Mouse (Mus musculus) ovary, adult 18-20 months (tissue): ENCODE data around the gene Alox12.

Experiments used
- DNase-seq: peaks from one replicate; pipeline ENCODE4 v3.0.0; 2022; ENCODE audit warnings: low spot score, mixed read lengths

The Alox12 gene

DNA sequence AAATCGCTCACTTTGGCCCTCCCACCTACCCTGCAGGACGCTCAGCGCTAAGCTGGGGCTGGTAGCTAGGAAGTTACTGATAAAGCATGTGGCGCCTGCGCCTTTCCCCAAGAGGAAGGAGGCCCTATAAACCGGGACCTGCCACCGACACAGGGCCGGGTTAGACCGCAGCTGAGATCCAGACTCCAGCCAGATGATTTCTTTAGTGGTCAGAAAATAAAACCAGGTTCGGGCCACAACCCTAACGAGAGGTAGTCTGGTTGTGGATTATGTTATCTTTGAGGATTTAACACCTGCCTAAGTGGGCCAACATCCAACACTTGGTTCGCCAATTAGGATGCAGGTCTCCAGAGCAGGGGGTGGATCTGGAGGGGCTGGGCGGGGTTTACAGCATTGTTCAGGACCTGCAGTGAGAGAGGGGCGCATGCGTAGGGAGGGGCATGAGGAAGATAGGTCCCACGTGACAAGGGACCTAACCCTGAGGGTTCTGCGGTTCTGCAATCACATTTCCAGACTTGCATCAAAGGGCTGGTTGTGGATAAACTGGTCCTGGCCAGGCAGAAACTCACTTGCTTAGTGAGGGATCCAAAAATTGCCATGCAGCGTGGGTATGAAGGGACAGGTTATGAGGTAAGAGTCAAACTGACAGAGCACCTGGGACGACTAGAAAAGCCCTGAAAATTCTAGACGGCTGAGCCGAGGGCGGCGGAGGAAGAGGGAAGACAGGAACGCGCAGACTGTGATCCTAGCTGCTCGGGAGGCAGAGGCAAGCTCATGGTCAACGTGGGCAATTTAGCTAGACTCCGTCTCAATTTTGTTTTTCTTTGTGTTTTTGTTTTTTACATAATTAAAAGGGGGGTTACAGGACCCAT lies 34.2 kb downstream of the Alox12 start, which contains the start of gene Slc16a13:
Gene Slc16a13 (minus strand): TSS at position 334 of the 872 bp plus-strand sequence.
- DNase-seq = peak; percentile 94

DNA sequence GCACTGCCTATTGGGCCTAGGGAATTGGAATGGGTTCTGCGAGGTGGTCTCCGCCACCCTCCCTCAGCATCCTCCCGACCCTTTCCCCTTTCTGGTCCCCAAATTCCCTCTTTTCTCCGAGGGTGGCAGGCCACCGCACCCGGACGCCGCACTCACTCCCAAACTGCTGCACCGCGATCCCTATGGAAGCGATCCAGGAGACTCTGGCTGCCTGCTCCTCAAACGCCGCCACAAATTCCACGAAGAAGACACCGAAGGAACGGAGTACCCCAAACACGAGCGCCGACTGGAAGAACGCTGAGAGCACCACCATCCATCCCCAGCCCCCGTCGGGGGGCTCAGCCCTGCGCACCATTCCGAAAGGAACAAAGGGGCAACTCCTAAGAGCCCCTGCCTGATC lies 34.8 kb downstream of the Alox12 start:
- DNase-seq = no peak

DNA sequence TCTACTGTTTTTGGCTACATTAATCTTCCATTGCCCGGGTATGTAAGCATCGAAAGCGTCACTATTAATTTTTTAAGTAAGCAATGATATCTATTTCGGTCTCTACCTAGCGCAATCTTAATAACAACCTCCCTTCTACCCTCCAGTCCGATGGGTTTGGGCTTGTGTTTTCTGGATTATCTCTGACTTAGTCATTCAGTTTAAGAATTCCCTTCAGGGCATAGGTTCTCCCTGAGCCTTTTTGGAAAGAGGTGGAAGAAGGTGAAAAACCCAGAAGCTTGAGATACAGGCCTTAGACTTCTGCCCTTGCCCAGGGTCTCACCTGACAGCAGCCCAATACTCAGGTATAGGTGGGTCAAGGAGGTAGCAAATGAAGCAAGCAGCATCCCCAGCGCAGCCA lies 35.3 kb downstream of the Alox12 start:
- DNase-seq = no peak

DNA sequence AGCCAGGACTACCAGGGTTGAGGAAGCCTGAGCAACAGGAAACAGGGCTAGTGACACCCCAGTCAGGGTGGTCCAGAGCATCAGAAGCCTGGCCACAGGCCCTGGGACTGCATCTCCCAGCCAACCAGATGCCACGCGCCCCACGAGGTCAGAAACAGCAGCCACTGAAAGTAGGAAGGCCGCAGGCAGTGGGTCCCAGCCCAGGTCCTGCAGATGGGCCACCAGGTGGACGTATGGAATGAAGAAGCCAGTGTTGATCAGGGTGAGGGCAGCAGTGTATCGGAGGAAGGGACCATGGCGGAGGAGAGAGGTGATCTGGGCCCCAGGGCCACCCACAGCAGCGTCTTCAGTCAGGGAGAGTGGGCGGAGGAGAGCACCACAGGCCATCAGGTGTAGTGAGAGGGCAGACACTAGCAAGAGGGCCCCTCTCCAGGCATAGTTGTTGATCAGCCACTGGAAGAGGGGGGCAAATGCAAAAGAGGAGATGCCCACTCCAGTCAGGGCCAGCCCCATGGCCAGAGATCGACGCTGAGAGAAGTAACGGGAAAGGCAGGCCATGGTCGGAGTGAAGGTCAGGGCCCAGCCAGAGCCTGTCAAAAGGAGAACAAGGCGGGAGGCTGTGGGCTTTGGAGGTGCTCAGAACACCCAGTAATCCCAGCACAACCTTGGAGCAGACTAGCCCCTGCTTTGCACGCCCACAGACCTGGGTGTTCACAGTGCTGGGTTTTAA lies 36.2 kb downstream of the Alox12 start:
- no peak for DNase-seq

DNA sequence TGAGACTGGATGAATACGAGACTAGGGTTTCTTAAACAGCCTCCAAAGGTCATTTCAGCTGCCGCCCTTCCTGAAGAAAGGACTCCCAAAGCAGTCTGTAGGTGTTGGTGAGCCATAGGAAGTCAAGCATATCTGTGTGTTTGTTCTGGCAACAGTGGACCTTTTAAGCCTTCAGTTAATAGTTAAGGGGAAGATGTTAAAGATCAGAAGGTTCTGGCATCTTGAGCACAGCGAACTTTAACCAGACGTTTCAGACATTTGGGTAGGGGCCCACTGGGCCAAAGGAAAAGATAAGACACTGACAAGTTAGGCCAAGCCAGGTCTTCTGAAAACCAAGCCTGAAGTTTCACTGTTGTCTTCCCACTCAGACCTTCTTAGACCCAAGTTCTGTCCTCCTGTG lies 37.1 kb downstream of the Alox12 start:
- DNase-seq = no peak

DNA sequence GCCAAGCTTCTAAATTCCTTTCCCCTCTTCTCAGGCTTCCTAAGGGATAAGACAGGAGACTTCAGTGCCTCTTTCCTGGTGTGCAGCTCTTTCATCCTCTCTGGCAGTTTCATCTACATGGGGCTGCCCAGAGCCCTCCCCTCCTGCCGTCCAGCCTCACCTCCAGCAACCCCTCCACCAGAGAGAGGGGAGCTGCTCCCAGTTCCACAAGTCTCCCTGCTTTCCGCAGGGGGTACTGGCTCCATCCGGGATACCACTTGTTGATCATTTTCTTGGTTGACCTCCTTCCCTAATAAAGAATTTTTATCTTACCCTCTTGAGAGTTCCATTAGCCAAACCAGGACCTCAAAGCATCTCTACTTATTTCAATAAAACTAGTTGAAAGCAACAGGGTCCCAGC lies 39.0 kb downstream of the Alox12 start:
- no peak for DNase-seq

DNA sequence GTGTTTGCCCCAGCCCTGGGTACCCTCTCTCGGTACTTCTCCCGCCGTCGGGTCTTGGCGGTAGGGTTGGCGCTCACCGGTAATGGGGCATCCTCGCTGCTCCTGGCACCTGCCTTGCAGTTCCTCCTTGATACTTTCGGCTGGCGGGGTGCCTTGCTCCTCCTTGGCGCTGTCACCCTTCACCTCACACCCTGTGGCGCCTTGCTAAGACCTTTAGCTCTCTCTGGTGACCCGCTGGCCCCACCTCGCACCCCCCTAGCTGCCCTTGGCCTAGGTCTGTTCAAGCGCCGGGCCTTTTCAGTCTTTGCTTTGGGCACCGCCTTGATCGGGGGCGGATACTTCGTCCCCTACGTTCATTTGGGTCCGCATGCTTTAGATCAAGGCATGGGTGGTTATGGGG lies 39.9 kb downstream of the Alox12 start:
- DNase-seq = no peak

DNA sequence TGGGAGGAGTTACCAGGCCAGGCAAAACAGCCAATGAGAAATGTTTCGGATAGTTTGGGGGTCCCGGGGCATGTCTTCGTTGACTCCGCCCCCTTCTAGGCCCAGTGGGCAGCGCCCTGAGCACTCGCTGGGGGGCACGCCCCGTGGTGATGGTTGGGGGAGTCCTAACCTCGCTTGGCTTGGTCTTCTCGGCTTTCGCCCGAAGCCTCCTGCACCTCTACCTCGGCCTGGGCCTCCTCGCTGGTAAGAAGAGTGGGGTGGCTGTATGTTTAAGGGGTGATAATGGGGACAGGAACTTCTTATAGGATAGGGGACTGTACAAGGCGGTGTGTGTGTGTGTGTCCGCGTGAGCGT lies 40.3 kb downstream of the Alox12 start:
- DNase-seq = no peak

DNA sequence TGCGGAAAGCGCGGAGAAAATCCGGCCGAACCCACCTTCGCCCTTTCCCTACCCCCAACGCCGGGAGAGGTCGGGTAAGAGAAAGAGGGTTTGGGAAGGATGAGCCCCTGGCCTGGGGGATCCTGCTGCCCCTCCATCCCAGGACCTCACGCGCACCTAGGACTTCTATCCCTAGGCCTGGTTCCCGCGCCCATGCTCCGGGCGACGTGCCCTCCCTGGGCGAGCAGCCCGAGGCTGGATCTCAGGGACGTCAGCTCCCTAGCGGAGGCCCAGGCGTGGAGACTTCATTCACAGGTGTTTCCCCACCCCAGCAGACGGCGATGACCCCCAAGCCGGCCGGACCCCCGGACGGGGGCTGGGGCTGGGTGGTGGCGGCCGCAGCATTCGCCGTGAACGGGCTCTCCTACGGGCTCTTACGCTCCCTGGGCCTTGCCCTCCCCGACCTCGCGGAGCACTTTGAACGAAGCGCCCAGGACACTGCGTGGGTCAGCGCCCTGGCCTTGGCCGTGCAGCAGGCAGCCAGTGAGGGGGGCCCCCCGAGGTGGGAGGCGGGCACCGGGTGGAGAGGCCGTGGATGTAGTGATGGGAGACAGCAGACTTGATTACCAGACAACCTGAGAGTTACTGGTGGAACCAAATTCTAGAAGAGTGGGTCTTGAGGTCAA lies 40.8 kb downstream of the Alox12 start:
- DNase-seq = no peak

DNA sequence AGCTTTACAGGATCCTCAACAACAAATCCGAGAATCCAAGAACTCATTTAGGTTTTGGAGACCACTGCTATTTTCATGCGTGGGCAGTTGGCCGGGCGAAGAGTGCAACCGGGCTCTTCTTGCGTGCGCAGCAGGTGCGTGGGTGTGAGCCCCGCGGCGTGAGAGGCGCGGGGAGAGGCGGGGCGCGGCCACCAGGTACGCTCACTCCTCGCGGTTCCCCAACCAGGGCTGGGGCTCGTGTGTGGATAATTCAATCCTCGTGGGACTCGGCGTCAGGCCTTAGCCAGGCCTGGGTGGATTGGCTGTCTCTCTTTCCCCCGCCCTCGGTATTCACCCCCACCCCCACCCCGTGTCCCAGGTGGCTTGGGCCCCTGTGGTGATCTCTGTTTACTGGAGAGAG lies 41.4 kb downstream of the Alox12 start:
- DNase-seq = no peak

DNA sequence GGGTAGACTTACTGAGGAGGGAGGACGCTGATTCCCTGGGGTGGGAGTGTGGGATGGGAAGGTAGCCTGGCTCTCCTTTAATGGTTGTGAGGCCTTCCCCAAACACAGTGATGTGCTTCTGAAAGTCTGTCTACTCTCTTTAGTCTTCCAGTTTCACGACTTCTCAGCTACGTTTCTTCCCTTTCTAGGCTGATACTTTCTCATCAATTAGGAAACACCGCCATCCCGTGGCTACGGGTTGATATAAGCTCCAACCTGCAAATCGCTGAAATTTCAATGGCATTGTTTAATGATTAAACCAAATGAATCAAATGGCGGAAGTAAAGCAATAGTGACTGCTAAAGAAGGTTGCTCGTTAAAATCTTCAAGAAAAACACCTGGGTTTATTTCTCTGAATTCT lies 42.3 kb downstream of the Alox12 start:
- no peak for DNase-seq

DNA sequence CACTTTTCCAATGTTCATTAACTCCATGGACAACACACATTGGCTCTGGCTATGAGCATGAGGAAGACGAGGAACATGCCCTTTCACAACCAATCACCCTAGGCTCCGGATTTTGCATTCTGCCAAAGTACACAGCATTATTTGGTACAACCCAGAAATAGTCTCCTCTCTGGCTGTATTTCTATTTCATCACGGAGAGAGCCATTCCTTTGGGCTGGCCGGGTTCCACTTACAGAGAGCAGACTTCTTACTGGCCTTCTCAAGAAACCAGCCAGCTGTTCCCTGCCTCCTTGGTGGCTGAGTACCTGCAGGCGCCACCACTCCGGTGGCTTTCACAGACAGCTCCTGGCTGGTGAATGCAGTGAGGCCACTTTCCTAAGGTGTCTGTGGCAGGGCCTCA lies 42.7 kb downstream of the Alox12 start, which contains the start of gene Slc16a11:
Gene Slc16a11 (plus strand): TSS at position 330 of the 400 bp plus-strand sequence.
- DNase-seq = no peak

DNA sequence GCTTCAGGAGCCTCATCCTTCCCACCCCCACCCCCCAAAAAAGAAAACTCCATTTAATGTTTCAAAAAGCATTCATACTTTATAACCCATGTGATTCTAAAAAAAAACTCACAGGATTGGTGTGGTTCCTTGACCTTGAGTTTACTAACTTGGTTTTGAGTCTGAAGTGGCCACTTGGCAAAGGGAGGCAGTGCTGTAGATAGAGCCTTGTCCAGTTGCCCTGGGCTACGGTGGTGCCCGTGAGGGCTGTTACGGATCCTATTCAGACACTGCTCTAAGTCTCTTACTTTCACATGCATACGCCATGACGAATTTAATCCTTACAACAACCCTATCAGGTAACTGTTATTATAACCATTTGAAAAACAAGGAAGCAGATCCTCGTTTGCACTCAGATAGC lies 43.2 kb downstream of the Alox12 start:
- no peak for DNase-seq

DNA sequence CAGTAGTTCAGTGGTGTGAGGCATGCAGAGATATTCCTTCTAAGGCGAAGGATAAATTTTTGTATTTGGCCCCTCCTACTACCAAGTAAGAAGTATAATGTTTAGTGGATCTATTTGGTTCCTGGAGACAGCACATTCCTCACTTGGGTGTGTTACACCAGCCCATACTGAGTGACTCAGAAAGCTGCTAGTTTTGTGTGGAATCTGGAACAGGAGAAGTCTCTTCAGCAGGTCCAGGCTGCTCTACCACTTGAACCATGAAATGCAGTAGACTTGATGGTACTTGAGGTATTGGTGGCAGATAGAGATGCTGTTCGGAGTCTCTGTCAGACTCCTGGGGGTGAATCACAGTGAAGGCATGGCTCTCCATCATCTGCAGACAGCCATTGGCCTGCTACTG lies 44.5 kb downstream of the Alox12 start:
- no peak for DNase-seq

DNA sequence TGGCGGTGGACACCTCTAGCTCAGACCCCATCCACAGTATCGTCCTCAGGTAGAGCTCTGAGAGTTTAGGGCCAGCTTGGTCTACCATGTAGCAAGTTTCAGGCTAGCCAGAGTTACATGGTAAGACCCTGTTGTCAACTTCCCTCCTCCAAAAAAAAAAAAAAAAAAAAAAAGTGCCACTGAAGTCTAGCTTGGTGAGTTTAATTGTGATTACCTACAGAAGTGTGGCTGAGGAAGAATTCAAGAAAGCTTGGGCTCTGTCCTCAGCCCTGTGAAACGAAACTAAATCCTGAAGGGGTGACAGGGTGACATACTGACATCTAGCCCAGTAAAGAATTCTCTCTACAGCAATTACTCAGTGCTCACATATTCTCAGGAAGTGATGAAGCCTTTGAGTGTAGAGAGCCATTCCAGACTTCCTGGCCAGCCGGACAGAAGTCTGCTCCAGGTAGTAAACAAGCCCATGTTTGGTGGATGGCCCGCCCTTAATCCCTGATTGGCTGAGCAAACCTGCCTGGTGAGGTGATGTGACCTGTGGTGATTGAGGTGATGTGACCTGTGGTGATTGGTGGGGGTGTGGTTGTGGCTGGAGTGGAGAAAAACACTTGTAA lies 46.3 kb downstream of the Alox12 start:
- no peak for DNase-seq

DNA sequence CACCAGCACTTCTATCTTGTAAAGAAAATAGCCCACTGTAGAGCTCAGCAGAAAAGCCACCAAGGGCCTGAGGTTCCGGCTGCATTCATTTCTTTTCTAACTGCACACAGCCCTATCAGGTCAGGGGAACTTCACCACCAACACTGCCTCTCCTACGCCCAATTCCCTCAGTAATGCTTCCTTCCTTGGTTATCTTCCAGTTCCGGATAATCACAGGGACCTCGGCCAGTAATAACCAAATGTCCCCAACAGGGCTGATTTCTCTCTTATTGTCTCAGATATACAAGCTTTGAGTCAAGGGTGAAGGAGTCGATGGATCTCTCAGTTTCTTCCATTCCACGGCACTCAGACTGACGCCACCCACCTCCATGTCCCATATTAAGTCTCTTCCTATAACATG lies 47.9 kb downstream of the Alox12 start:
- no peak for DNase-seq

DNA sequence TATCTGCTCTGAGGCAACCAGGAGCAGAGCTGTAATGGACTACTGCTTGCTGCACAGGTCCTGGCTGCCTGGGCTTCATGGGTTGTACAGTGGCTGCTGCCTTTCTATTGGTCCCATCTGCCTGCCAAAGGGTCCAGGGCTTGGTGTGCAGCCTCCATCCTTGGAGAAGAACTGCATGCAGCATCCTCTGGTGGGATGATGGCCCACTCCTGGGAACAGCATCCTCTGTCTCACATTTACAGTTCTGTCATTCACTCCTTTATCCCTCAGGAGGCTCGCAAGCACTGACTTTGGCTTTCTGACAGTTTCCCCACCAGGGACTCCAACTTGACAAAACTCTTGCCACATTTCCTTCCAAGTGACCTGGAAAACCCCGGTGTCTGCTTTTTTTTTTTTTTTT lies 48.4 kb downstream of the Alox12 start:
- no peak for DNase-seq

DNA sequence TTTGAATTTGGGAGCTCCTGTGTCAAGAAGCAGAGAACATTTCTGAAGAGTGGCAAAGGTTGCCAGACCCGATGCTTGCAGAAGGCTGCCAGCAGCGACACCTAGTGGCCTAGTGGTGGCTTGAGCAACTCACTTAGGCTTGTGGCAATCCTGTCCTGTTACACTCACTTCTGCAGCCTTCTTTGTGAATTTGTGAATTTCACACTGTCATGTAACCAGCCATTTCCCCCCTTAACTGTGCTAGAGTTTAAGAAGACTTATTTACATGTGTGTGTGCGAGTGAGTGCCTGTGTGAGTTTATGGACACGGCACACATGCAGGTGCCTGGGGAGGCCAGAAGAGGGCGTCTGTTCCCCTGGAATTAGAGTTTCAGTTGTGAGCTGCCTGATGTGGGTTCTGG lies 53.5 kb downstream of the Alox12 start:
- DNase-seq = peak; percentile 67

DNA sequence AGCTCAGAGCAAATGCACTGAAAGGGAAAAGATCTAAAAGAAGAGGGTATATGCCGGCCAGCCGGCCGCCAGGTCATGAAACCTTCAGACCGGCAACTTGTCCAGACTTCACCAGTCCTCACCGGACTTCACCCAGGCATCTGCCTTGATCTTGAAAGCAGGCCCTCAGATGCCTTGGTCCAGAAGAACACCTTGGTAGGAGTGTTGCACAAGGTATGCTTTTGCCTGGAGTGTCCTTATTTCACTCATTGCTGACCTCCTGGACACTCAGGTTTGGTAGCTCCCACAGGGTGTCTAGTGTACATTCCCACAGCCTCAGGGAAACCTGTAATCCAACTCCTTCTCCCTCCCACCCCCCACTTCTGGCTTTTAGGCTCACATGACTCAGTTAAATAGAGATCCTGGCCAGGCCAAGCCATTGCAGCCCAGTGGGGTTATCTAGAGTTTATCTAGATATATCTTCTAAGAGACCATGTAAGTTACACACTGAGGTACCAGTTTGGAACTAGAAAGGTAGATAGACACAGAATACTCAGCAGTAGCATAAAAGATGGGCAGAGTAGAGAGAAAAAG lies 55.0 kb downstream of the Alox12 start:
- no peak for DNase-seq

DNA sequence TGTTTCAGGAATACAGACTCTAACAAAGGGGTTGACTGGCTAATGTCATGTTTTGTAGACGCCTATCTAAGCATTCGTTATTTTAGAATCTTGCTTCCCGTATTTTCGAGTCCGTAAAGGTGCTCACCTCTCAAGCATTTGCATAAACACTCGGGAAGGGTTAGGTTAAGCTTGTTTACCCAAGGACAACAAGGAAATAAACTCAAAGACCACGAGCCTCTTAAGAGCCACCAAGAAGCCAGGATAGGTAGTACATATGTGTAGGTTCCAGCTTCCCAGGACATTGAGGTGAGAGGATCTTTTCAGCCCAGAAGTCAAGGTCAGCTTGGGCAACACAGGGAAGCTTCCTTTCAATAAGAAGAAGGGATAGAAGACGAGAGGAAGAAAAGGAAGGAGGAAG lies 56.0 kb downstream of the Alox12 start:
- no peak for DNase-seq

DNA sequence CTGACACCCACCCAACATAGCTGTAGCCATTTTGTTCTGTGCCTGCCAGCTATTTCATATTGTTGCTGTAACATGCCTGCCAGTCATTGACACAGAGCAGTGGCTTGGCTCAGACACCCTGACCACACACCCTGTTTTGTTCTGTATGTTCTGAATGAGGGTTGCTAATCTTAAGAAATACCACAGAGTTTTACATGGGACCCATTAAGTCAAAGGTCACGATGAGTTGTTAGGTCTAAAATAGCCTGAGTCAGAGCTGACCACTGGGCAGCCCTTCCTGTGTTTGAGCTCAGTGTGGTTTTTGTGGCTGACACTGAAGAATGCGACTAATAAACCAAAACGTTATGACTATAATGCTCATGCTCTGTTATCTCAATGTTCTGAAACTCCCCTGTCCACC lies 56.8 kb downstream of the Alox12 start:
- no peak for DNase-seq
